Comparison of ENCODE assay signal across 14 mouse cellular contexts in genomic region chr6:135672003-135672402, GRCm38 (mm10).
"Had no signal": no experiment of that assay in that cellular context is flagged by ENCODE, and none has a peak within 500 bp of the region (broad histone marks: within the 10 kb centered on the region; RNA-seq: fewer than 3 reads in every experiment).

No protein-coding gene starts in this region.

- H3K27me3 ChIP-seq: kidney, embryonic 15.5 days; liver, embryonic 13.5 days; neural tube, embryonic 13.5 days had no signal

- H3K4me3 ChIP-seq: kidney, embryonic 15.5 days; liver, embryonic 13.5 days; myocyte; neural tube, embryonic 13.5 days had no signal

- H3K9me3 ChIP-seq: kidney, embryonic 15.5 days had no signal

- H3K27ac ChIP-seq: kidney, embryonic 15.5 days; liver, embryonic 13.5 days; neural tube, embryonic 13.5 days had no signal

- DNase-seq: kidney, adult 2 months; kidney, postnatal 25 days; liver, embryonic 13.5 days; lung, adult 2 months; lung, postnatal 14 days; lung, postnatal 4 days; midbrain, embryonic 14.5 days; thymus, adult 2 months; thymus, postnatal 14 days; thymus, postnatal 4 days had no signal

- H3K36me3 ChIP-seq: kidney, embryonic 15.5 days; liver, embryonic 13.5 days; neural tube, embryonic 13.5 days had no signal

- H3K9ac ChIP-seq: kidney, embryonic 15.5 days; liver, embryonic 13.5 days; neural tube, embryonic 13.5 days had no signal

- H3K4me2 ChIP-seq: kidney, embryonic 15.5 days; liver, embryonic 13.5 days; midbrain, embryonic 11.5 days; neural tube, embryonic 13.5 days had no signal

- H3K4me1 ChIP-seq: kidney, embryonic 15.5 days; liver, embryonic 13.5 days; neural tube, embryonic 13.5 days had no signal
